Mouse (Mus musculus): ENCODE measurements at regions not wholly inside any gene's neighbourhood (a gene's known extent, or its start where the extent isn't known, plus 50 kb on each side); places are given as distances from the start of the nearest gene placed in this dataset.

DNA sequence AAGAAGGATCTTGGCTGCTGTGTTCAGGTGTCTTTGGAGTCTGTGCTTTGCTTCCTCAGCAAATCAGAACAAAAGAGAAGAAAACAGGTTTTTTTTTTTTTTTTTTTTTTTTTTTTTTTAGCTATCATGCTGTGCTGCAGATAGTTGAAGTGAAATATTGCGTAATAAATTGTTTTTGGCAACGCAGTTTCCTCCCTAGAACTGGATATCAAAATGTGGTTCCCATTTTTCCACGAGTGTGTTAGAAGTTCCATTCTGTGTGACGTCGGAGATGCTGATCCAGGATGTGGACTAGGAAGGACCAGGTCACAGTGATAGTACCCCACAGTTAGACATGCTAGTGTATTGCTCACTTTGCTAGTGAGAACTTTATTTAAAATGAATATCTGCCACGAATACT, 220.4 kb downstream of the Rassf9 start:
- no peak for DNase-seq
- intact Hi-C loops (cut with DNase I): loop anchor here (5.0 to 10.0 kb wide), 2 partner anchors 45 to 108 kb away; no protein-coding TSS in a partner anchor

DNA sequence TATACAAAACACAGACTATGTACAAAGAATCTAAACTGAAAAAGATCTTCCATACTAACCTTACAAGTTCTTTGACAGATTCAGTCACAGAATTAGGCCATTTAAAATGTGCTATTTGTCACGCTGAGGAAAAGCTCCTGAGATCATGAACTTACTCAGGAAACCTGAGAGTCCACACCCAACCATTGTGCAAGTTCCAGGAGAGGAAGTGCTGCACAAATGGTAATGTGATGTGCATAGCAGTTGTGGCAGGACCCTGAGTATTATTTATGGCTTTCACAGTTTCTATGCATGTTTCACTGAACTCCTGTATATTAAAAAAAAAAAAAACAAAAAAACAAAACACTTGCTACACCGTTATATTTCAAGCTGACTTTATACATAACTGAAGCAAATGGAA, 200.2 kb downstream of the Rassf9 start:
- no peak for DNase-seq
- intact Hi-C loops (cut with DNase I): loop anchor here (5.0 kb wide), 1 partner anchor 200 kb away; the partner anchor contains the start of gene Rassf9

DNA sequence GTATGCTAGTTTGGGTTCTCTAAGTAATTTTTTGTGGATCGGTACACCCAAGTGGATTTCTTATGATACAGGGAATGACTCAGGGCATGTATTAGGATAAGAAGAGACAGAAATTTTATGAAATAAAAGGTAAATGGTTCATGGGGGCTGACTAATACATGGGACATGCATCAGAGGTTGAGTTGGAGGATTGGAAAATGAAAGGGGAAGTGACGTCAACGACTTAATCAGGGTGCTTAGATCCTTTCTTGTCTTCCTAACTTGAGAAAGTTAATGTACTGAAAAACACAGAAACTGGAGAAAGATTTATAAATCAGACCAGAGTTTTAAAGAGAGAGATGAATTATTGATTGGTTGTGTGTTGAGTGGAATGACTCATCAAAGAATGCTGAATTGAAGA, 193.8 kb downstream of the Rassf9 start:
- DNase-seq: no peak
- intact Hi-C loops (cut with DNase I): no loop called here

DNA sequence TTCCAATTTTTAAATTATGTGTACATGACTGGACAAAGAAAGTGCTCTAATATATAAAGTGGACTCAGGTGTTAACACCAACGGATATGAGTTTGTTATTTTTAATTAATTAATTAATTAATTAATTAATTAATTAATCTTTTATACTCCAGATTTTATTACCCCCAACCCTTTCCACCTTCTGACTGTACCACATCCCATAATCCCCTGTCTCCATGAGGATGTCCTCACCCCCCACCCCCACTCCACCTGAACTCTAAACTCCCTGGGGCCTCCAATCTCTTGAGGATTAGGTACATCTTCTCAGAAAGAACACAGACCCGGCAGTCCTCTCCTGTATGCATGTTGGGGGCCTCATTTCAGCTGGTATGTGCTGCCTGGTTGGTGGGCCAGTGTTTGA, 182.8 kb downstream of the Rassf9 start:
- intact Hi-C loops (cut with DNase I): no loop called here
- no peak for DNase-seq

DNA sequence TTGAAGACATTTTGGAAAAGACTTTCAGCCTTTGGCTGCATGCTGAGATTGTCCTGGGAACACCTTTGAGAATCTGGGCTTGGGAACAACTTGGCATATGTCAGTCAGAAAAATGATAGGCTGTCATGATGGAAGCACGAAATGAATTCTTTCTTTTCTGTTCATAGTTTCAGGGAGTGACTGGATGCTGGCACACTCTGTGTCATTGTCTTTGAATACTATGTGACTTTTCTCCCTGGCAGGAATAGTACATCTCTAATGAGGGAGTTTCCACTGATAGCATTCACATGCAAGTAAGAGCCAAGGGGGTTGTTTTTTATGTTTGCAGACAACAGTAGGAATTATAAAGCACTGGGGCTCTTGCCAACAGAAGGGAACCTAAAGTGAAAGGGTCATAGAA, 177.9 kb downstream of the Rassf9 start:
- DNase-seq: no peak
- intact Hi-C loops (cut with DNase I): loop anchor here (5.0 kb wide), 1 partner anchor 42 kb away; no protein-coding TSS in a partner anchor

DNA sequence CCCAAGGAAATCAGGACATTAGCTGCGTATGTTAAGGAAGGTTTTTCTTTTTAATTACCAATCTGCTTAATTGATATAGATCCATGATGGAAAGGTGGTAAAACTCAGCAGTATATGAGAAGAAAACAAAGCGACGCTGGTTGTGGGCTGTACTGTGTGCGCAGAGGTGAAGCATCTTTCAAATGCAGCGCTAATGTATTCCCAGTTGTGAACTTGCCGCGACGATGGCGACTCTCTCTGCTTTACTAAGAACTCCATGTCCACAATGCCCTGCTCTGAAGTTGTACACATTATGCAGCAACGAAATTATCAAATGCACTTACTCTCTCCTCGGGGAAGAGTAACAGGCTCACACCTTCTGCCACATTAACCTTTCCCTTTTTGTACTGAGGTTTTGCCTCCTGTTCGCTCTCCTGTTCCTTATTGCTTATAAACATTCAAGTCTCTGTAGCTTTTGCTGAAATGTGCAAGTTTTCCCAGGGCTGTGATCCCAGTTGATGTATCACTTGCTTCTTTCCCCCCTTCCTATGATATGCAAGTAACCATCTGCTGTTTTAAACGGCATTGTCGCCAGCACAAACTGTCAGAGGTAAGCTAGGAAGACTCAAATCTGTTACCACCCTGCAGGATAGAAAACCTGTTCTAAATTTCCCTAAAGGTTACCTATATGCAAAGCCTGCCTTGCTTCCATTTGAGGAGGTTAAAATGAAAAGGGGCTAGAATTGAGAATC, 174.8 kb downstream of the Rassf9 start:
- intact Hi-C loops (cut with DNase I): loop anchor here (2.0 to 5.0 kb wide), 2 partner anchors 24 to 45 kb away; no protein-coding TSS in a partner anchor
- no peak for DNase-seq

DNA sequence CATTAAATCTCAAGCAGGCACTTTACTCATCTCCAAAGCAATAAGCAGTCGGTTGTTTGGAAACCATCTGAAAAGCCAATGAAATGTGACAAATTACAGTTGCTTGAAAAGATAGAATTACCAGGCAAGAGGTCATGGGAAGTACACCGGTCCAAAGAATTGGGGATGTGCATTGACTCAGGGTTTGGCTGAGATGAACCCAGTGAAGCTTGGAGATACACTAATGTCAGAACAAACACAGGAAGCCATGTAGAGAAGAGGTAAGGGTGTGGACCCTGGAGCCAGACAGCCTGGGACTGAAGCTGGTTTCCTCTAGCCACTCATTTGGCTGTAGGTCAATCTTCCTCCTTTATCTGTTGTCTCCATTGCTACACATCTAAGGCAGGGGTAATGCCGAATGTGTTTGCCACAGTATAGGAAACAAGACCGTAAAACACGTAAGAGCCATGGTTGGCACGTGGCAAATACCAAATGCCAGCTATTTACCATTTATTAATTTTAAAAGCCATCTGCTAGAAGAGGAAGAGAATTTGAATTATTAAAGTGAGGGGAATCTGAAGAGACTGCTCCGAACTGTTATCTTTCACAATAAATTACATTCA, 173.9 kb downstream of the Rassf9 start:
- DNase-seq: no peak
- intact Hi-C loops (cut with DNase I): loop anchor here (2.0 to 5.0 kb wide), 2 partner anchors 25 to 46 kb away; no protein-coding TSS in a partner anchor

DNA sequence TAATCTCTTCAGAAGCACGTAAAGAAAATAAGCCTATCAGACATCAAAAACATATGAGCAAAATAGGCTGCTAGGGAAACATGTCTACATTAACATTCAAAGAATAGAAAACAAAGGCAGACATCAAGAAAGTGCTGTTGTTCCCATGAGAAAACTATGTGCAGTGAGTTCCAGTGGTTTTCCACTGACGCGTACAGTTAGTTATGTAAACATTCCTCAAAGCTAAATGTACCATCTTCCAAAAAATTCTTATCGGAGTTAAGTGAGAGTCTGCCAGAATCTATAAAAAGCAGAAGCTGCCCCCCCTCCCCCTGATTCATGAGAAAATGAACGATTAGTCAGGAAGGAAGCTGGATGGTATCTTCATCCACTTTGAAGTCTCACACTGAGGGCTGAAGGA, 155.3 kb downstream of the Rassf9 start:
- intact Hi-C loops (cut with DNase I): no loop called here
- DNase-seq: no peak

DNA sequence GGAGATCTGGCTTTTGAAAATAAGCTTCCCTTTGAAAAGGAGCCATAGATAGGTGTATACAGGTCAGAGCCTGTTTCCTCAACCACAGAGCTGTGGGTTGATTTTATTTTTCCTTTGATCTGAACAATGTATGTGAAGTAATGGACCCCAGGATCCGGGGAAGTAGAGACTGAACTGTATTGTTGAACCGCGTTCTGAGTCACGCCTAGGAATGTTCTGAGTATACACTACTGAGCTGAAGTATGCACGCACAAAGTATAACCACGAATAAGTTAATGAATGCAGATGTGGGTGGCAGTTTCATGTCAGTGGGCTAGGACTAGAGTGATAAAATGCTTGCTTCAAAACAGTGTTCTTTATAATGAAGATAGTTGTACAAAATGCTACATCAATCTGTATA, 147.7 kb downstream of the Rassf9 start:
- intact Hi-C loops (cut with DNase I): no loop called here
- DNase-seq: no peak

DNA sequence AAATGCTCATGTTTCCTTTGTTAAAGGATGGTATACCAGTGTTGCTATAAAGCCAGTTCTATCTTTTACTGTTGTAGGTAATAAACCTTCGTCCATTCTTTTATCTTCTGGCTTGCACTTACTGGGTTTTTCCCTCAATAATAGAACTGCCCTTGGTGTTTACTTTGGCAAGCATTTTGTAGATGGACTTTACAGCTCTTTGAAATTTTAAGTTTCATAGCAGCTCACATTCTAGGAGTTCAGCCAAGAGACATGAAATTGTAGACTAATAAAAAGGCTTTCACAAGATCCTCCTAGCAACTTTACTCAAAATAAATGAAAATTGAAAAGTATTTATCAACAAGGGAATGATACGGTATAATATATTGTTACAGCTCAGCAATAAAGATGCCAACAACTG, 124.5 kb downstream of the Rassf9 start:
- intact Hi-C loops (cut with DNase I): no loop called here
- no peak for DNase-seq

DNA sequence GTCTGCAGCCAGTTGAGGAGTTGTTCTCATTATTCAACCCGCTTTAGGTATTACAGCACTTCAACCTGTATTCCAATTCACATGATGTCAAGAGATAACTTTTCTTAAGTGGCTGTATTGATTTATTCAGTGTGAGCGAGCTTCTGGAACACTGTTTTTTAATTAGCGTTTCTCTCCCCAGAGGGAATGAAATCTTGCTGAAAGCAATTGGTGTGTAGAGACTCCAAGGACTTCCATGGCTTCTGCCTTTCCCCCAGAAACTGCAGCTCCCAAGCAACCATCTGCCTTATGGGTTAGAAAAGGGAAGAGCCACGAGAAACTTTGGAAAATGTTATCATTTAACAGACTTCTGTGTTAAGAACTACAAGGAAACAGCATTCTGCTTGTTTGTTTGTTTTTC, 121.4 kb downstream of the Rassf9 start:
- intact Hi-C loops (cut with DNase I): no loop called here
- DNase-seq: no peak

DNA sequence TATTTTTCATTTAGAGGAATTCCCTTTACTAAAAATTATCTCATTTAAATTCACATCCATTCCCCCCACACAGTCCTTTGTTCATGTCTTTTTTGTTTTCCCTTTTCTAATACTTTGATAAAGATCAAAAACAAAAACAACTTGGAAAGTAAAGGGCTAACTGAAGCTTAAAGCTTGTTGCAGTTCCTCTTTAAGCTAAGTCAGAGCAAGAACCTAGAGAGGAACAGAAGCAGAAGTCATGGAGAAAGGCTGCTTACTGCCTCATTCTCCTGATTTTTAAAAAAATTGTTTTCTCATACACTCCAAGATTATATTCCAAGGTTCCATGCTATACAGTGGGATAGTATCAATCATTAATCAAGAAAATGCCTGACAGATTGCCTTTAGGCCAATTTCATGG, 116.6 kb downstream of the Rassf9 start:
- no peak for DNase-seq
- intact Hi-C loops (cut with DNase I): loop anchor here (10.0 kb wide), 1 partner anchor 106 kb away; no protein-coding TSS in a partner anchor

DNA sequence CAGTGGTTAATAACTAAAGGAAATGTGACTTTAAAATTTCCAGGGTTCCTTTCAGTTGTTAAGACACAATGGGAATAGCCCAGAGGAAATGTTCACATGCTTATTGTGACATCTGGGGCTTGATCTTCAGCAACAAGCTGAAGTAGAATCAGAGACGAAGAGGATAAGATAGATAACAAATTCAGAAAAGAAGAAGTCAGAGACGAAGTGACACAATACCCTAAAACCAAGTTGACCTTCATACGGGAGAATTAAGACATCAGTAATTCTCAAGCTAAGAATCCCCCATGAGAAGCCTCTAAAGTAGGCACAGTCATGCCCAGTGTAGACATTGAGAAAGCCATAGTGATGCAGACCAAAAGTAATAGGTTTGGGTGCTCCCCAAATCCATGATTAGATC, 111.9 kb downstream of the Rassf9 start:
- DNase-seq: no peak
- intact Hi-C loops (cut with DNase I): loop anchor here (10.0 kb wide), 1 partner anchor 111 kb away; no protein-coding TSS in a partner anchor

DNA sequence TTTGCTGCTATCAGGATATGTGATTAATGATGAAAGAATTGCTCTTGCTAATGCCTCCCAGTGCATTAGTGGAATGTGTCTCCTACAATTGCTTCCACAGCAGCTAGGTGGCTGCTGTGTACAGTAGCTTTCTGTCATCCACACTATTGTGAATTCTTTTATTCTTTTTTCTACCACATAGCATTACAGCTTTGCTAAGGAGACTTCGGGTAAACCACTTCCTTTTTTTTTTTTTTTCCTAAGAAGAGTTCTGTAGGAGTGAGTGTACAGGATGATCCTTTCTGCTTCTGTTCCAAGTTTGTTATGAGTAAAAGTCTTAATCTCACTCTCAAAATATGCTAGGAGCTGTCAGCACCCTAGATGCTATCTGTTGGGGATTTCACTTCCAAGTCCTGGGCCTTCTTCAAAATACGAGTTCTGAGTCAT, 110.6 kb downstream of the Rassf9 start:
- no peak for DNase-seq
- intact Hi-C loops (cut with DNase I): loop anchor here (10.0 kb wide), 1 partner anchor 112 kb away; no protein-coding TSS in a partner anchor

DNA sequence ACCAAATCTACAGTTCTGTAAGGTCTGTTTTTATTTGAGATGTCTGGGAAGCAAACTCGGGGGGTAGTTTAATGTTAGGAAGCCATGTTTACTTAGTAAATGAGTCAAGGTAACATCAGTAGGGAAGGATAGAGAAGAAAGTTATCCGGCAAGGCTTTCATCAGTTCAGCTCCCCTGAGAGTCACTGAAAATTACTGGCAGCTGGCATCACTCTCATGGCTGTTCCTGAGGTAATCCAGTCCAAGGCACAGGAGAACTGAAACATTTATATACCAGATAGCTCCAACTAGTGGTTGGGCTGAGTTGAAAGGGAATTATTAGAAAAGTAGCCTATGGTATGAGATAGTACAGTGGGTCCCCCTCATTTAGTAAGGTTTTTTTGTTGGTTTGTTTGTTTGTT, 106.7 kb downstream of the Rassf9 start:
- DNase-seq: no peak
- intact Hi-C loops (cut with DNase I): no loop called here

DNA sequence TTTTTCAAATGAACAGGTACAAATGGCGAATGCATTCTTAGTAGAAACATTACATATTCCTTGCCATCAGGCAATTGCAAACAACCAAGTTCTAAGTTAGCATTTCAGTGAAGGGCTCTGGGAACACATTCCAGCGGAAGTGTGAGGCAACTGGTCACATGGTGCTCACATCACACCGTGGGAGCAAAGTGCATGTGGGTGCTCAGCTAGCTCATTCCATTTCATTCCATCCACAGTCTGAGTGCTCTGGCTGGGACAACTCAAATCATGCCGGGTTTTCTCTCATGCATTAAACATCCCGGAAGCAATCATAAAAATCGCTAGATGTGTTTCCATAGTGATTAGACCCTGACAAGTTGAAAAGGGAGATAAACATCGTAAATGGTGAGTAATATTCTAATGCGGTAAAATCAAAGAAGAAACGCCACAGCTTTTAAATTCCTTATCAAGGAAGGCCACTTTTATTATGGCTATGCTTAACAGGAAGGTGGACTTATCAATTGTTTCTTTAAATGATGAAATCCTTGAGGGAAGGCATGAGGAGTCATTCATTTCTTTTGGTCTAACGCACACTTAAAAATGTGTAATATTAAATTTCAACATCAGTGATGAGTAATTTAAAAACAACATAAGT, 104.1 kb downstream of the Rassf9 start:
- intact Hi-C loops (cut with DNase I): no loop called here
- DNase-seq: no peak

Data from heart, postnatal 36 days (tissue).